Mouse (Mus musculus) naive thymus-derived CD4-positive, alpha-beta T cell, adult 2 months (primary cell): ENCODE measurements around the gene Fap.

Experiments used
- DNase-seq: peaks from one replicate; pipeline ENCODE4 v3.0.0-alpha.2; 2011; ENCODE audit warnings: low read depth

Gene Fap

GRCm38 (mm10) chr2:62573753-62574159, at the start of gene Fap:
Gene Fap (minus strand): TSS chr2:62574075.
- no peak for DNase-seq

DNA sequence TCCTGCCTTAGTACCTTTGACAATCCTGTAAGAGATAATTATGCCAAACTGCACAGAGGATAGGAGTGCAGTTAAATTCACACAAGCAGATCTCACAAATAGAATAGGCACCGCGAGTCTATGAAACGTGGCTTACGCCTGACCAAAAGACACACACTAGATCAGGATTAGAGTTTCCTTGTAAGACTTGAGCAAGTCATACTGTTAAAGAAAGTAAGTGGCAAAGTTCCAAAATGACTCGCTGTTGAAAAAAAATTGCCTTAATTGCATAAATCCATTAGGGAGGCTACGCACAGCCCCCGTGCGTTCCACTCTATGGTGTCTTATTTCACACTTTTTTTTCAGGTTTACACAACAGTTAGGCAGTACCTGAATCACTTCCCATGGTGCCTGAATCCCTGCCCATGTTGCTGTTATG, 49.2 kb upstream of the Fap start:
- DNase-seq, result no peak

- DNase-seq, result no peak
Observed at GRCm38 (mm10) chr2:62619679-62620078, 45.8 kb upstream of the Fap start.

DNA sequence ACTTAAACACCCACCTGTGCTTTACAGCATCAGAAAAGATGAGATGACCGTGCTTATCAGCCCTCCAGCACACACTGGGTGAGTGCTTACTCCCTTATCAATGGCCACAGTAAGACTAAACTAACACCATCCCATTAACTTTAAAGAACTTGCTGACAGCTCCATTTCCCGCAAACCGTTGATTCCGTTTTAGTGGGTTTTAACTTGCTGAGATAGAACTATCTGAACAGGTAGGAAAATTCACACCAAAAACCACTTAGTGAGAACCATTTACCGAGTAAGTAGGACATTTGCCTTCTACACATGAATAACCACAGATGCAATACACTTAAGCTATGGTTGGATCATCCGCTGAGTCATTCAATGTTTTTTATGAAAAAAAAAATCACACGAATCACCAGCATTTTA, 45.1 kb upstream of the Fap start:
- DNase-seq, result no peak

DNA sequence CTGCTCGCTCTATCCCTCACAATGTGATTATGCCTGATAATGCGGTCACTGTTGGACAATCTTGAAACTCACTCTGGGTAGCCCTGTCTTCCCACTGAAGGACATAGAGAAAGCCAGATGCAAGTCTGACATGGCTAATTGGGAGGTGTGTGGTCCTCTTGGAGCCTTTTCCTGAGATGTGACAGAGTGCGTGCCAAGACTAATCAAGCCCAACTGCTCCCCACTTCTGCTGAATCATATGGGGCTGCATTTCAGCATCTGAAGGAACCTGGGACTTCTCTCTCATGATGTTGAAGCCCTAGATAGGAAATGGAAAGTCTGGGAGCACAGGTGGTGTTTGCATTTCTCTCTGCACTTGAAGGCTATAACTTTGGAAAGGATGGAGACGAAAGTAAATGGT, 39.3 kb upstream of the Fap start:
- DNase-seq, result no peak

- no peak for DNase-seq
Observed at GRCm38 (mm10) chr2:62606205-62606604, 32.3 kb upstream of the Fap start.

- DNase-seq, result no peak
Observed at GRCm38 (mm10) chr2:62603530-62603929, 29.7 kb upstream of the Fap start.

DNA sequence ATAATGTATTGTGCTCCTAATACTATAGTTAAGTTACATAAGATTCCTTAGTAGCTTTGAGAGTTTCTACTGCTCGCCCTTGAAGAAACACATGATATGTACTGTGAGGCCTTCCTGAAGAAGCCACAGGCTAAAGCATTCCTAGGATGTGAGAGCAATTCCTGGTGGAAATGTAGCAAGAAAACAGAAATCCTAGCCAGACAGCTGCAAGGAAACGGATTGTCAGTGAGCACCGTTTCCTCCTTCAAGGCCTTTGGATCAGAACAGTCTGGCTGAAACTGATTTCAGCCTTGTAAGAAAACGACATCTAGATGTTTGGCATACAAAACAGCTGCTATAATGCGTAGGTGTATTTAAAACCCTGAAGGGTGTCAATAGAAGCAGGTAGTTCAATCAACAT, 22.7 kb upstream of the Fap start:
- DNase-seq, result no peak

DNA sequence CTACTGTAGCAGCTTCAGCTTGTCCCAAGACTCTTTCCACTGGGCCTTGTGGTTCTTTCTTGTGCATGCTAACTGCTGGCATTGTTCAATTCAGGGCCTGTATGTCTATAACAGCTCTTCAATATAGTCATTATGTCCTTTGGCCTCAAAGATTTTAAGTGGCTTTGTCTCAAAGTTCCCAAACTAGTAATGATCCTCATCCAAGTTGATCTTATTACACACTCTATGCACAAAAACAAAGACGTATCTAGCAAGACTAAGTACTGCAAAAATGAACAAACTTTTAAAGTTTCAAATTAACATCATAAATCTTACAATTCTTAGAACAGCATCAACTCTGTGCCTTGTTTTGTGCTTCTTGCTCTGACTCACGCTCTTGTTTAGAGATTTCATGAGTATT, 20.6 kb upstream of the Fap start:
- no peak for DNase-seq

DNA sequence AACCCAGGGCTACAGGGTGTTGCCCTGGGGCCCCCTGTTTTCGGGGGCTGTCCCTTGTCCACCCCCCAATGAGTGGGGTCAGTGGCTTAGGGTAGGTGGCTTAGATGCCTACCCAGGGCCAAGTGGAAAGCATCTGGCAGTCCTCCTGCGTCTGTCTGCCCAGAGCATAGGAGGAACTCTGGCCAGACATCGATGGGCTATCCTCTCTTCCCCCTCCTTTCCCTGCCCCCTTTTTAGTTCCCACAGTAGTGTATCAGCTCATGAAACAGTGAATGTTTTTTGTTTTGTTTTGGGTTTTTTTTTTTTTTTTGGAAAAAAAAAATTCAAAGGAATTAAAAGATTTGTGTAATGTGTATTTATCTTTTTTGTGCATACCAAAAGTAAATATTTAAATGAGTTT, 17.7 kb upstream of the Fap start:
- DNase-seq, result no peak

DNA sequence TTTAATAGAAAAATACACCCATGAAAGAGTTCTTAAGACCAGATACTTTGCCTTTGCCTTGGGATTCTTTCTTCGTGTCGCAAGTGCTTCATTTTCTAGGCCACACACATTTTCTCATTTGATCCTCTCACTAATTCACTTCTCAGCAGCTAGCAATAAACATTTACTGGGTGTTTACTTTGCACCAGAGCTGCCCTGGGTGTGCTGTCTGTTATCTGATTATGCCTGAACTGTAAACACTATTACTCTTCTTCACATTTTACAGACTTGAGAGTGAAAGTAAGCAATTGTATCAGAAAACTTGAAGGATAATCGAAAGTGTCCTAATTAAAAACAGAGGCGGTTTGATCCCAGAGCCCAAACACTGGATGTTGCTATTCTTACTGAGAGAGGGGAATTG, 15.5 kb upstream of the Fap start:
- no peak for DNase-seq

GRCm38 (mm10) chr2:62585769-62586168, 11.9 kb upstream of the Fap start:
- DNase-seq, result no peak

DNA sequence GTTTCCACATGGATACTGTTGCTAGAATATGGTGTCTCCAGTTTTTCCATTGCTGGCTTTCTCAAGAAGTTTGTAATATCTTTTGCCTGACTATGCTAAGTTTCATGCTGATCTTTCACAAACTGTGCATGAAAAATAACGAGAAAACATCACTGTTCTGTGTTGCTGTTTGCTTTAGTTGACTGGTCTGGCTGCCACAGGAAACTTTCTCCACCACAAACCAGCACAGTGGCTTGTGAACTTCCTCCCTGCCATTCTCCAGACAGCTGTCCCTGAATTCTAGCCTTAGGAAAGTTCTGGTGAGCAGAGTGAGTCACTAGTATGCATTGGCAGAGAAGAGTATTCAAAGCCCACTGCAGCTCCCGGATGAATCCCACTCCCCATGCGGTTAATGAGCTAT, 1.1 kb upstream of the Fap start:
- DNase-seq, result no peak

DNA sequence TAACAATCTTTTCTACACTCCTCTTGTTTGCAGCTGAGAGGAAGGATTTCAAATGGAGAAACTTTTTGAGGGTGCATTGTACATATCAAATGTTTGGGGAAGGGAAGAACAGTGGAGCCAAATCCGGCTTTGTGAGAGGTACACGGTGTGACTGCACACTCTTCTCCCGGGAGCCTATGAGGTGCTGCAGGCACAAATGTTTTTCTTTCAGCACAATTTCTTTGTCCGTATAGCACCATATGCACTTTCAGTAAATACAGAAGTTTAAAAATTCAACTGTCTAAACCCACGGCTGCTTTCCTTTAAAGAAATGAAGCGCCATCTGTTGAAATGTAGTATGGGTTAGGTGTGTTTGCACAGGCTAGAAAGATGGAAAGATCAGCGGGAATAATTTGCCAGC, 375 bp upstream of the Fap start:
- no peak for DNase-seq

DNA sequence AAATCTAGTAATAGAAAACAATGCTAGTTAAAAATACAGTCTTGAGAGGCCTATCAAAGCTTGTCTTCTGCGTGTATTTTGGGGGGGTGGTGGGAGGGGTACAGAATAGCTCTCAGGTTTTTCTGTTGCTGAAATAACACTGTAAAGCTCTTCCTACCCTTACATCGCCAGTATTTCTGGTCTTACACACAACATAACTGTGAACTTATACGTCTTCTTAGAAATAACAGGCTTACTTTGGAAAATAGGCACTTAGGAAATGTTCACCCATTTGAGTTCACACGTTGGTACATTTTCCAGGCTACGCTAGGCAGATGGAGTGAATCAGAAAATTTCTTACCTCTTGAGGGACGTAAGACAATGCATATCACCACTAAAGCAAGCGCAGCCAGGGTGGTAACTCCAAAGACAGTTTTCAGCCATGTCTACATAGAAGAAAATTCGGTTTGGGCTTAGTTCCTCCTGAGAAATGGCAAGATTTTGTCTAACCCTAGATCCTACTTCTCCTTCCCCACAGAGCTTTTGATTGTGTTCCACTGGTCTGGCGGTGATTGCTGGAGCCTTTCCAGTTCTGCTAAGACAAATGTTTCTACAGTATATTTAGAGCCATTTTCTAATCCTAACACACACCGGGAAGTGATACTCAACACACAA, 649 bp downstream of the Fap start:
- no peak for DNase-seq

- DNase-seq, result no peak
Observed at GRCm38 (mm10) chr2:62564687-62565086, 9.2 kb downstream of the Fap start.

DNA sequence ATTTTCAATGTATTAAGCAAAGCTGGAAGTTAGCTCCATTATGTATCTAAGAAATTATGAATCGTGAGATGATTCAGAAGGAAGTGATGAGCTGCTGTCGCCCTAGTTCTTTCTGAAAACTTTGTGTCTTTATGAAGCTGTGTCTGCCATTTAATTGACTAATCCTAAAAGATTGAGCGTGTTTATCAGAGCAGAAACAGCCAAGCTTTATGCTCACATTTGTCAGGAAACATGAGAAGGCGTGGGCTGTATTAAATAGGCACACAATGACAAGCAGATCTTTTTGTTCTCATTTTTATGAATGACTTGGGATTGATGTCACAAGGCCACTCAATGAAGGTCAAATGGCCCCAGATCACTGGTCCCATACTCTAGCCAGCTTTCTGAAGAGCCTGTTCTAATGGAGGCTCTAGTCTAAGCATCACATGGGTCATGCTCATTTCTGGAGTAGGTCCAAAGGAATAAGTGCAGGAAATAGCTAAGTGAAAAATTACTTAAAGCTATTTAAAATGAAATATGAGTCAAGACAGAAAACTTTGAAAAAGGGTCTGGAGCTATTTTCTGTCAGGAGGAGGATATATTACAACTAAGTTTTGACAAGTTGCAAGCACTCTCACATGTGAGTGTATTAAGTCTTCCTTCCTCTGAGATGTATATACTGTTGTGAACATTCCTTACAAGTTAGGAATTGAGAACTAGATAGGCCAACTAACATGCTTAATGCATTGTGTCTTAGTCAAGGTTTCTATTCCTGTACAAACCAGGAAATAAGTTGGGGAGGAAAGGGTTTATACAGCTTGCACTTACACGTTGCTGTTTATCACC, 11.0 kb downstream of the Fap start:
- no peak for DNase-seq

DNA sequence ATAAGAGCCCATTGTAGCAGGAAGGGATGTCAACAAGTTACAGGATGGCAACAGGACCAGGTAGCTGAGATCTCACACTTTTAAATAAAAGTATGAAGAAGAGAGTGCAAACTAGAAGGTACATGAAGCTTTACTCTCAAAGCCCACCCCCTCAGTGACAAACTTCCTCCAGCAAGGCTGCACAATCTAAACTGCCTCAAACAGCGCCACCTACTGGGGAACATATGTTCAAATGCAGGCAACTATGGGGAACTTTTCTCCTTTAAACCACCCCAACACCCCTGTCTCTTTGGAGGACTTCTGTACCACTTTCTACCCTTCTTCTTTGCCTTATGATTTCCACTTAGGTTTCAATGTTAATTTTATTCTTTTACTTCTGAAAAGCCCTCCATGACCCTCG, 16.5 kb downstream of the Fap start:
- DNase-seq, result peak; percentile 2

GRCm38 (mm10) chr2:62556349-62556748, 17.5 kb downstream of the Fap start:
- no peak for DNase-seq

DNA sequence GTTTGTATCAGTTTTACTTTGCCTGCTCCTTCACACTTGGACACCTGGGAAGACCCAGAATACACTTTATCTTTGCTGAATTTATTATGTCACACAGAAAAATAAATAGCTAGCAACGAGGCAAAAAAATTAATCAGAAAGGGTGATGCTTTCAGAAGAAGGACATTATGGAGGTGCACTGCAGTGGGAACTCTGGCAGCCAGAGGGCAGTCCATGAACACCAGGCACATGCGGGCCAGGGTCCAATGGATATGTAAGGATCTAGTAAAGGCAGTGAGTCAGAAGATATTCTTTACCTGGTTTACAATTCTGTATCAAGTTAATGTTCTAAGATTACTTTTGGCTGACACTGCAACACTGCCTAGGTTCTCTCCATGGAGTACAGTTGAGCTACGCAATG, 24.2 kb downstream of the Fap start:
- DNase-seq, result no peak

GRCm38 (mm10) chr2:62549131-62549530, 24.7 kb downstream of the Fap start:
- no peak for DNase-seq

DNA sequence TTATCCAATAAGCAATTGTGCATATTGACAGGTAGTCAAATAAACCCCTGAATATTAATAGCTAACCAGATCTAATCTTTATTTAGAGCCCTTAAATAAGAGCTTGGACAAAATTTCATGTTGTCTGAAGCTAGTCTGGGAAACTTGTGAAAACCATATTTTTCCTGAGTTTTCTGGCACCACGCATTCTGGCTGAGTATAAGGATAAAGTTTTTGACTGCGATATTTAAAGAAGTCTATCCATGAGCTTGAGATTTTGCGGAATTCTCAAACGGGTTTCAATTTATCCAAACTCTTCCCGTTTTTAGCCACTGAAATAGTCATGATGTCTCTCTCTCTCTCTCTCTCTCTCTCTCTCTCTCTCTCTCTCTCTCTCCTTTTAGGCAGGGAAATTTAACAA, 25.8 kb downstream of the Fap start:
- DNase-seq, result no peak

DNA sequence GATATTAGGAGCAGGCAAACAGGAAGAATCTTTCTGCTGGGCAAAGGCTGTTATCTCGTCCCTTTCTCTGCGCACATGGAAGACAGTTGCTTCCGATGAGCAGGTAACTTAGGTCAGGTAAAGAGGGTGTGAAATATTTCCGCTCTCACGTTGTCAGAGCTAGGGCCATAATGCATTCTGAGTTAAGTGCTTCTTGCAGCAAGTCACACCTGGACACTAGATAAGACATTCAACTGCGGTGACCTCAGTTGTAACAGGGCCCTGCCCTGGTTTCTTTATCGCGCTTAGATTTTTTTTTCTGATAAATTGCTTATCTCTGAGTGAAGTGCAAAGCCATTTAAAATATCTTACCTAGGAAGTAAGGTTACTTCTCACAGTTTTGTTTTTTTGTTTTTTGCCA, 38.4 kb downstream of the Fap start:
- no peak for DNase-seq

DNA sequence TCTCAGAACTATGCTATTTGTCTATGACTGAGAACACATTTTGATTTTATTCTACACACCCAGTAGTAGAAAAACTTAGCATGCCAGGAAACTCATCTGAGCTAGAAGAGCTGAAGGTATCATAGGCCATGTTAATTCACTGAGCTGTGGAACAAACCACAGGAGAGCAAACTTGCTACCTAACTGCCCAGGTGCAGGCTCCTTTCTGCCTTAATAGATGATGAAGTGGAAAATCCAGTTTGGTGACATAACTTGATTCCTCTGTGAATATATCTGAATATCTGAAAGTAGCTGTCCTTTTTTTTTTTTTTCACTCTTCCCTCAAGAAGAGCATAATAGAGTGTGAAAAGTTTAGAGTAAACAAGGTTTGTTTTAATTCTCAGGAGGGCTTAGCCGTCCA, 42.8 kb downstream of the Fap start:
- DNase-seq, result no peak
